Mouse (Mus musculus) brain, embryonic 14.5 days (tissue): ENCODE measurements around the gene Kank2. TPM values are rescaled to one million over a fixed set of nuclear protein-coding genes. Genes with fewer than 3 reads are reported as not detected.
"Not testable (repeated sequence)": the region's sequence is repeated elsewhere in the genome, so short reads cannot be mapped to it uniquely, and the experiment has no call there.

Experiments
- DNase-seq: peaks from one replicate; pipeline ENCODE4 v3.0.0-alpha.2; 2011; ENCODE audit warnings: low read depth
- CTCF ChIP-seq: fragments of 200-500 bp; IDR thresholded peaks from 2 replicates; pipeline ENCODE4 v1.5.1; 2012; ENCODE audit warnings: inconsistent platforms, mild to moderate bottlenecking, moderate library complexity, borderline replicate concordance; ENCODE audit not compliant: insufficient read depth, insufficient read length; ENCODE audit errors: extremely low read depth
- POLR2A ChIP-seq: fragments of 200-500 bp; IDR thresholded peaks from 2 replicates; pipeline ENCODE4 v1.6.1; 2012; ENCODE audit warnings: mild to moderate bottlenecking, inconsistent platforms, borderline replicate concordance; ENCODE audit not compliant: poor library complexity, insufficient read depth, insufficient read length, severe bottlenecking; ENCODE audit errors: extremely low read depth
- polyA plus RNA-seq: library from polyadenylated mRNA; depleted of rRNA; stranded (reverse); fragments of >200 nt; gene quantifications from 2 replicates; pipeline ENCODE4 v1.2.3, GENCODE M21; 2012

Gene Kank2
- polyA plus RNA-seq, 1 experiment = 10.8 TPM

DNA sequence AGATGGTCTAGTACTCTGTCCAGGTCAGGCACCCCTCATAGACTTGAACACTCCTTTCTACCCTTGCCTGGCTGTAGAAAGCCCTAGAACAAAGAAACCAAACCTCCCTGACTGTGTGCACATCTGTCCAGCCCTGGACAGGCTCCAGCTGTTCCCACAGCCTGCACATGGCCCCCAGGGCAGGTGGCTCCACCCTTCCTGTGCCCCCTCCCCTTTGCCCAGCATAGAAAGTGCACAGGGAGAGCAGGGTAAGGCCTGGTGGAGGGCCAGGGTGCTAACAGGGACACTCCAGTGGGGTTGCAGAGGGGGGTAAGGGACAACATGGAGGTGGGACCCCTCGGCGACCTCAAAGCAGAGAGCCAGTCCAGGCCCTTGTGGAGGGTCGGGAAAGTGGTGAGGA lies 2.3 kb downstream of the Kank2 start:
- TF ChIP-seq POLR2A (no peak), CTCF (no peak)
- no peak for DNase-seq

DNA sequence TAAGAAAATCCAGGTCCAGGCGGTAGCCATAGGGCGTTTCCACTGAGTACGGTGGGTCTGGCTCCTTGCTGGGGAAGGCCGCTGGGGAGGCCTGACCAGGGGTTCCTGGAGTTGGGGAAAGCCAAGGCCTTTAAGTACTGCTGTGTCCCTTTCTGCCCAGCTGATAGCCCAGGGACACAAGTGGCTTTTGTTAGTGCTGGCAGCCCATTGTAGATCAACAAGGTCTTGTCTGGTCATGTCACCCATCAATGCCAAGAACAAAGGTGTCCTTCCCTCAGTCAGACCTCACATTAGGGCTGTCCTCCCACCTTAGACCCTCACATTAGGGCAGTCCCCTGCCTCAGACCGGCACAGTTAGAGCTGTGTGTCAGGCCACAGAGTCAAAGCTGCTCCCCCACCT lies 3.0 kb downstream of the Kank2 start:
- DNase-seq = no peak
- TF ChIP-seq POLR2A = no peak
- TF ChIP-seq CTCF = no peak

- no peak for DNase-seq
- TF ChIP-seq CTCF (no peak), POLR2A (no peak)
Measured at GRCm38 (mm10) chr9:21794925-21795324, 3.6 kb downstream of the Kank2 start.

DNA sequence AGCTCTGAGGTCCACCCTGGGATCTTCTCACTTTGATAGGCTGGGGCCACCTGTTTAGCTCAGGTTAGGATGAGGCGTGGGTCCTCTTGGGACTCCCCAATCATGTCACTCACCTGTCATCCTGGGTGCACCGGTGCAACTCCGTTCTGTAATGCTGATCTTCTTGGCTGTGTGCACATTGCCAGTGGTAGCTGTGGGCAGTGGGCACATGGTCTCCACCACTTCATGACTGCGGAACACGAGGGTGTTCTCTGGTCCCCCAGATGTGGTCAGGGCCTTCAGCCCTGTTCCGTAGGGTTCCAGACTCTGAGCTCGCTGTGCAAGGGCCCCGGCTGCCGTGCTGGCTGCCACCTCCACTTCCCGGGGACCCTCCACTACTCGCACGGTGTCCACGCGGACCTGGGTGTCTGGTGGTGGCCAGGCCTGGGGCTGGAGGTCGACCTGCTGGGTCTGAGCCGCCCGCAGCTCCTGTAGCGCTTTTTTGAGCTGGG lies 4.2 kb downstream of the Kank2 start:
- DNase-seq = no peak
- TF ChIP-seq CTCF = no peak
- TF ChIP-seq POLR2A = no peak

DNA sequence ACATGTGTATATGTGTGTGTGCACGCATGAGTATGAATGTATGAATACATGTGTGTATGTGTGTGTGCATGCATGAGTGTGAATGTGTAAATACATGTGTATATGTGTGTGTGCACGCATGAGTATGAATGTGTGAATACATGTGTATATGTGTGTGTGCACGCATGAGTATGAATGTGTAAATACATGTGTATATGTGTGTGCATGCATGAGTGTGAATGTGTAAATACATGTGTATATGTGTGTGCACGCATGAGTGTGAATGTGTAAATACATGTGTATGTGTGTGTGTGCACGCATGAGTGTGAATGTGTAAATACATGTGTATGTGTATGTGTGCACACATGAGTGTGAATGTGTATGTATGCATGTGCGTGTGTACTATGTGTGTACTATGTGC lies 5.0 kb downstream of the Kank2 start:
- DNase-seq = not testable (repeated sequence)

- TF ChIP-seq CTCF (no peak), POLR2A (no peak)
- DNase-seq = peak; percentile 84
Measured at GRCm38 (mm10) chr9:21792644-21793043, 5.9 kb downstream of the Kank2 start.

DNA sequence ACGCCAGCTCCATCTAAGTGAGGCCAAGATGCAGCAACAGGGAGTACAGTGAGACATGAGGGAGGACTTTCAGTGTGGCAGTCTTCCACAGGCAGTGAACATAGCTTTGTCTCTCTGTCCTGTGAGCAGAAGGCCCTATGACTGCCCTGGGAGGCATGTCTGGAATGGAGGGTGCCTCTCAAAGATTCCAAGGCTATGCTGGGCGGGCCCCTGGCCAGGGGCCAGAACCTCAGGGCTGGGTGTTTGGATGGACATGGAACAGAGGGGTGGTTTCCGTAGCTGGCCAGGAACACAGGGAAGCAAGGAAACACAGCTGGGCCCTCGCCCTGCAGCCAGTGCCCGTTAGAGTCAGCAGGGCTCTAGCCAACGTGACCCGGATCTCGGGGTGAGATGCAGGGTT lies 6.7 kb downstream of the Kank2 start:
- no peak for TF ChIP-seq CTCF
- DNase-seq = no peak

- DNase-seq = no peak
- no peak for TF ChIP-seq POLR2A
- no peak for TF ChIP-seq CTCF
Measured at GRCm38 (mm10) chr9:21788234-21788633, 10.3 kb downstream of the Kank2 start.

- TF ChIP-seq POLR2A = no peak
- no peak for TF ChIP-seq CTCF
- DNase-seq = no peak
Measured at GRCm38 (mm10) chr9:21787654-21788053, 10.9 kb downstream of the Kank2 start.

DNA sequence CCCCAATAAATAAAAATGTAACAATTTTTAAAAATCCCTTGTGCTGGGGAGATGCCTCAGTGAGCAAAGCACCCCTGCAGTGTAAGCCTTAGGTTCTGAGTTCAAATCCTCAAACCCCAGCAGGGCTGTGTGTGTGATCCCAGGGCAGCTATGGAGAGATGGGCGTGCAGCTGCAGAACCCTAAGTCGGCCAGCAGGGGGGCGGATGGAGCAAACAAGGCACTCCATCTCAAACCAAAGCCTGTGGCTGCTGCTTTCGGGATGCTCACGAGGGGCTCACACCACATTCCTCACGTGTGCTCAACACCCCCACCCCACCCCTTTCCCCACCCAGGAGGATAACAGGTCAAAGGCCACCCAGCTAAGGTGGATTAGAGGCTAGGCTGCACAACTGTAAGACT lies 11.6 kb downstream of the Kank2 start:
- DNase-seq = peak; percentile 70
- TF ChIP-seq POLR2A (no peak), CTCF (peak; percentile 87)

DNA sequence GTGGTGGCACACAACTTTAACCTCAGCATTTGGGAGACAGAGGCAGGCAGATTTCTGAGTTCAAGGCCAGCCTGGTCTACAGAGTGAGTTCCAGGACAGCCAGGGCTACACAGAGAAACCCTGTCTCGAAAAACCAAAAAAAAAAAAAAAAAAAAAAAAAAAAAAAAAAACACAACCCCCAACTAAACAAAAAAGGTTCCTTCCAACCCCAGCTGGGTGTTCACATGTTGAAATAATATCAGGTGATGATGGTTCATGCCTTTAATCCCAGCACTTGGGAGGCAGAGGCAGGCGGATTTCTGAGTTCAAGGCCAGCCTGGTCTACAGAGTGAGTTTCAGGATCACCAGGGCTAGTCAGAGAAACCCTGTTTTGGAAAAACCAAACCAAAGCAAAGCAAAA lies 12.2 kb downstream of the Kank2 start:
- not testable (repeated sequence) for DNase-seq

DNA sequence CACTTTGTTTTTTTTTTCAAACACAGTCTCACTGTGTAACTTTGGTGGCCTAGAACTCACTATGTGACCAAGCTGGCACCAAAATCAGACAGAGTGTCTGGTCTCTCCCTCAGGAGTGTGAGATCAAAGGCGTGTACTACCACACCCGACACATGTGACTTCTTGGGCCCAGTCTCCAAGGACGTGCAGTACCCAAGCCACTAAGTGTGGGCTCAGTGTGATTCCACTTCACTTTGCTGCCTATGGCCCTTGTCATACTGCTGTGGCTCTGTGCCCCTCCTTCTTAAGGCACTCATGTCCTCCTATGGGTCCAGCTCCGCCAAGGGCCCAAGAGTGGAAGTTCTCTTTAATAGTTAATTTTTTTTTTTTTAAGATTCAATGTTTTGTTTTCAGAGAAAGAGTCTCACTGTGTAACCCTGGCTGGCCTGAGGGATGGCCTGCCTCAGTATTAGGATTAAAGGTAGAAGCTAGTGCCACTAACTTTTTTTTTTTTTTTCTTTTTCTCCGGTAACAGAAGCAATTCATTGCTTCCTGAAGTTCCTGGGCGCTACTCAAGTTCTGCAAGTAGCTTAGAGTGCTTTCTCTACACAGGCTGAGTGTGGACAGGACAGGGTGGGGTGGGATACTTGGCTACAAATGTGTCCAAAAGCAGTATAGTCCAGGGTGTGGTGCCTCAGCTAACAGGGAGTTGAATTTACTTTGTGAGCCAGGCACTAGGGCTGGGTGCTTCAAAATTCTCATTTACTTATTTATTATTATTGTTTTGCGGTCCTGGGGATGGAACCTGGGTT lies 13.8 kb downstream of the Kank2 start:
- TF ChIP-seq CTCF (no peak), POLR2A (no peak)
- DNase-seq = no peak
